In the genomic region with DNA sequence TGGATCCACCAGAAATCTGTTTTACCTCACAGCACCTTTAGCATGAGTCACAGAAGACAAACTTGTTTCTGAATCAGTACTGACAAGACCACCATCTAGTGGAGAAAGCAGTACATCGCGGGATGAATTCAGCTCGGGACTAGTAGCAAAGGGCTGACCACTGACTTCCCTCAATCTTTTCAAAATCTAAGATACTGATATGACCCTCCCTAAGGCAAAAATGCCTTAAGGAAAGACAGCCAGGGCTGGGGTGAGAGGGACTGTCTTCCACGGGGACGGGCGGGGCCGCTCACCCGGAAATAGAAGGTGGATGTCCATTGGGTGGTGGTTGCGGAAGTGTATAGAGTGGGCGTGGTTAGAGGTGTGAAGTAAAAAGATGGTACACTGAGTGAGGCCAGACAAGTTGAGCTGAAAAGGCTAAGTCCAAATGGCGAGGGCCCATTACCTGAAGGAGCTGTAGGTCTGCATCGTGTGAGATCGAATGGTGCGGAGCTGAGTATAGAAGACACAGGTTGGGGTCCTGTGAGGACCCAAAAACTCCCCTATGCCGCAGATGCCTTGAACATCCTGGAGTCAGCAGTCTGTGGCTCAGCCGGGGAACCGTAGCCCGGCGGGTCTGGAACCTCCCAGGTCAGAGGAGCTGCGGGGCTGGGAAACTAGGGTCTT, we compare ENCODE assay signal across 8 mouse cellular contexts. TPM values are rescaled to one million over a fixed set of nuclear protein-coding genes. Genes with fewer than 3 reads are reported as not detected.
DNase-seq lines count a peak whose midpoint lies in the region; ATAC-seq lines count a peak whose summit lies in the region.

A gene (plus strand): TSS at position 358 of the 666 bp plus-strand sequence.

- peak; percentile 91 for ATAC-seq in heart, embryonic 14.5 days (ENCODE audit: insufficient number of reproducible peaks, insufficient read depth, low FRiP score, low read depth)
- ATAC-seq in liver, embryonic 12.5 days = peak; percentile 100

- peak within 1 kb of the TSS; percentile 69 for H3K27ac ChIP-seq in forebrain, embryonic 10.5 days
- H3K27ac ChIP-seq in heart, embryonic 14.5 days (replicated peaks in 1 of 2; ENCODE audit: control insufficient read depth in 1 of 2, insufficient read depth in 1 of 2, low read depth in 2 of 2, low read length in 2 of 2) = peak within 1 kb of the TSS; percentile 14 to 35; a peak in 1 of 4 replicates
- H3K27ac ChIP-seq in liver, embryonic 12.5 days = no peak within 1 kb of the TSS; the same call in 1 of the 2 replicates

- H3K27me3 ChIP-seq in forebrain, embryonic 10.5 days (ENCODE audit: poor library complexity, severe bottlenecking) = no peaks in the 10 kb centered on the region
- no peaks in the 10 kb centered on the region for H3K27me3 ChIP-seq in heart, embryonic 14.5 days (ENCODE audit: control insufficient read depth, insufficient read depth, low read length)
- H3K27me3 ChIP-seq in liver, embryonic 12.5 days (replicated peaks) = no peaks in the 10 kb centered on the region
- H3K27me3 ChIP-seq in splenic B cell, adult 2 months (ENCODE audit: control insufficient read depth, insufficient read depth, low read length, poor library complexity, severe bottlenecking) = no peaks in the 10 kb centered on the region

- no peaks in the 10 kb centered on the region for H3K9me3 ChIP-seq in forebrain, embryonic 10.5 days
- H3K9me3 ChIP-seq in heart, embryonic 14.5 days (ENCODE audit: control insufficient read depth, low read length) = no peaks in the 10 kb centered on the region
- H3K9me3 ChIP-seq in liver, embryonic 12.5 days (replicated peaks) = no peaks in the 10 kb centered on the region

- H3K9ac ChIP-seq in heart, embryonic 14.5 days (ENCODE audit: low read length) = peak within 1 kb of the TSS; percentile 66; the same call in 1 of the 2 replicates
- peak within 1 kb of the TSS; percentile 55 for H3K9ac ChIP-seq in liver, embryonic 12.5 days

- no peaks in the 10 kb centered on the region for H3K36me3 ChIP-seq in forebrain, embryonic 10.5 days (replicated peaks)
- H3K36me3 ChIP-seq in heart, embryonic 14.5 days (ENCODE audit: control insufficient read depth, insufficient read depth, low read length) = no peaks in the 10 kb centered on the region
- H3K36me3 ChIP-seq in liver, embryonic 12.5 days = no peaks in the 10 kb centered on the region
- H3K36me3 ChIP-seq in splenic B cell, adult 2 months (ENCODE audit: control insufficient read depth, insufficient read depth, low read length, poor library complexity, severe bottlenecking) = no peaks in the 10 kb centered on the region

- peak; percentile 90 for DNase-seq in CD4-positive, CD25-positive, alpha-beta regulatory T cell, adult 2 months (ENCODE audit: low read depth, low spot score)
- DNase-seq in c-Kit-positive CD71-negative TER-119-negative erythroid progenitor cells, embryonic 14.5 days (ENCODE audit: low read depth) = peak; percentile 71
- DNase-seq in forebrain, embryonic 10.5 days (ENCODE audit: extremely low spot score, low spot score) = peak; percentile 67
- peak; percentile 79 for DNase-seq in kidney, postnatal 10 days
- DNase-seq in naive thymus-derived CD4-positive, alpha-beta T cell, adult 2 months (ENCODE audit: low read depth) = peak; percentile 92
- peak; percentile 88 for DNase-seq in splenic B cell, adult 2 months (ENCODE audit: low read depth, low spot score)

- peak within 1 kb of the TSS; percentile 58 for H3K4me3 ChIP-seq in forebrain, embryonic 10.5 days
- peak within 1 kb of the TSS; percentile 54 to 63 for H3K4me3 ChIP-seq in heart, embryonic 14.5 days (ENCODE audit: control insufficient read depth in 1 of 2, insufficient read depth in 1 of 2, low read depth in 1 of 2, low read length in 2 of 2)
- peak within 1 kb of the TSS; percentile 58 for H3K4me3 ChIP-seq in liver, embryonic 12.5 days

- 6% methylated on average over 20 of the region's 20 CpGs for WGBS in forebrain, embryonic 10.5 days
- 4% methylated on average over 20 of the region's 20 CpGs for WGBS in heart, embryonic 14.5 days
- WGBS in liver, embryonic 12.5 days (ENCODE audit: insufficient replicate concordance) = 1% methylated on average over 20 of the region's 20 CpGs

- H3K4me2 ChIP-seq in heart, embryonic 14.5 days (ENCODE audit: low read length) = peak within 1 kb of the TSS; percentile 87
- H3K4me2 ChIP-seq in liver, embryonic 12.5 days = peak within 1 kb of the TSS; percentile 78

- H3K4me1 ChIP-seq in forebrain, embryonic 10.5 days = peaks cover 9% of the 10 kb centered on the region
- peaks cover 0 to 4% of the 10 kb centered on the region in 2 experiments; a peak in 1 of 4 replicates for H3K4me1 ChIP-seq in heart, embryonic 14.5 days (ENCODE audit: control insufficient read depth in 2 of 2, insufficient read depth in 2 of 2, low read length in 2 of 2)
- H3K4me1 ChIP-seq in liver, embryonic 12.5 days = peaks cover 11% of the 10 kb centered on the region; the same call in 1 of the 2 replicates

RNA-seq across cellular contexts. Expression of the gene that starts here (rescaled TPM):
- 1.9 and 3.1 TPM in 2 replicates for polyA plus RNA-seq in forebrain, embryonic 10.5 days (2016; fragmentation: Nextera tagmentation; extraction: Ambion mirVana)
- 2.1 and 2.5 TPM in 2 replicates for polyA plus RNA-seq in heart, embryonic 14.5 days (2014; fragmentation: Nextera tagmentation; extraction: Ambion mirVana)
- 1.0 and 1.3 TPM in 2 replicates for polyA plus RNA-seq in liver, embryonic 12.5 days (2016; fragmentation: Nextera tagmentation; extraction: Ambion mirVana)
